Mouse (Mus musculus) heart, embryonic 16.5 days (tissue): ENCODE measurements around the gene Mylk3. TPM values are rescaled to one million over a fixed set of nuclear protein-coding genes. Genes with fewer than 3 reads are reported as not detected.

ENCODE experiments used
- ATAC-seq: fragments of 200-750 bp; cut with Nextera tagmentation; replicated peaks from 2 replicates; pipeline ENCODE4 v1.8.0; 2017; ENCODE audit warnings: moderate number of reproducible peaks; ENCODE audit not compliant: insufficient read depth, low FRiP score; ENCODE audit errors: extremely low read depth
- H3K27ac ChIP-seq: fragments of 300-500 bp; sonication (generic); 2 replicates; pipeline ENCODE4 v1.5.1; 2014; ENCODE audit warnings: mild to moderate bottlenecking, low read length, control low read depth, moderate library complexity
- H3K27me3 ChIP-seq: fragments of 300-500 bp; sonication (generic); 2 replicates; pipeline ENCODE4 v1.6.1; 2014; ENCODE audit warnings: low read length, mixed read lengths; ENCODE audit not compliant: control insufficient read depth, insufficient read depth
- H3K36me3 ChIP-seq: fragments of 300-500 bp; sonication (generic); 2 replicates; pipeline ENCODE4 v1.6.1; 2014; ENCODE audit not compliant: control insufficient read depth, insufficient read depth
- H3K4me1 ChIP-seq: fragments of 300-500 bp; sonication (generic); 2 replicates; pipeline ENCODE4 v1.6.1; 2014; ENCODE audit warnings: low read length, mixed read lengths; ENCODE audit not compliant: control insufficient read depth, insufficient read depth
- H3K4me2 ChIP-seq: fragments of 300-500 bp; sonication (generic); 2 replicates; pipeline ENCODE4 v1.6.1; 2014; ENCODE audit warnings: low read depth, mild to moderate bottlenecking, control low read depth, low read length
- H3K4me3 ChIP-seq: fragments of 300-500 bp; sonication (generic); 2 replicates; pipeline ENCODE4 v1.5.1; 2014; ENCODE audit warnings: mild to moderate bottlenecking, control low read depth, low read length
- H3K9ac ChIP-seq: fragments of 300-500 bp; sonication (generic); 2 replicates; pipeline ENCODE4 v1.6.1; 2014; ENCODE audit warnings: low read length, control low read depth
- H3K9me3 ChIP-seq: fragments of 300-500 bp; sonication (generic); replicated peaks from 2 replicates; pipeline ENCODE4 v1.6.1; 2016; ENCODE audit warnings: low read length; ENCODE audit not compliant: control insufficient read depth
- WGBS: fragments of 180-500 bp; shearing (Covaris S2); extraction: QIAGEN DNeasy Blood & Tissue Kit; methylation state at CpG from one replicate; pipeline ENCODE4 v1.1.7; 2014; 5-methylcytosine and 5-hydroxymethylcytosine counted together
- polyA plus RNA-seq: library from polyadenylated mRNA; unstranded; fragments of >200 nt; fragmentation: Nextera tagmentation; extraction: Ambion mirVana; gene quantifications from 2 replicates; pipeline ENCODE4 v1.2.1, GENCODE M21; 2015

Mylk3 gene
- polyA plus RNA-seq, 1 experiment from 2014 or later = 278 TPM

GRCm38 (mm10) chr8:85374286-85374685, 11.9 kb downstream of the Mylk3 start:
- H3K4me1 ChIP-seq = peaks cover 43% of the 10 kb centered on the region
- H3K27me3 ChIP-seq = no peaks in the 10 kb centered on the region
- no peaks in the 10 kb centered on the region for H3K9me3 ChIP-seq
- no peak overlapping the region for H3K27ac ChIP-seq
- H3K36me3 ChIP-seq = no peaks in the 10 kb centered on the region
- WGBS = 26% methylated on average over 4 of the region's 4 CpGs
- ATAC-seq = no peak; the same call in 1 of the 2 replicates
- H3K4me3 ChIP-seq = no peak overlapping the region
- no peak overlapping the region for H3K9ac ChIP-seq
- peak overlapping the region; percentile 24; the same call in 1 of the 2 replicates for H3K4me2 ChIP-seq

- H3K27me3 ChIP-seq = no peaks in the 10 kb centered on the region
- H3K27ac ChIP-seq = peak overlapping the region; percentile 67
- ATAC-seq = no peak
- H3K4me1 ChIP-seq = peaks cover 38% of the 10 kb centered on the region
- H3K4me2 ChIP-seq = peak overlapping the region; percentile 24
- WGBS = 28% methylated on average over 5 of the region's 5 CpGs
- peak overlapping the region; percentile 21; the same call in 1 of the 2 replicates for H3K9ac ChIP-seq
- no peak overlapping the region for H3K4me3 ChIP-seq
- H3K9me3 ChIP-seq = no peaks in the 10 kb centered on the region
- no peaks in the 10 kb centered on the region for H3K36me3 ChIP-seq
Observed at GRCm38 (mm10) chr8:85373435-85374039, 12.6 kb downstream of the Mylk3 start.

GRCm38 (mm10) chr8:85372465-85372839, 13.7 kb downstream of the Mylk3 start:
- Histone ChIP-seq H3K27me3 (no peaks in the 10 kb centered on the region), H3K27ac (no peak overlapping the region), H3K36me3 (no peaks in the 10 kb centered on the region), H3K4me1 (peaks cover 33% of the 10 kb centered on the region), H3K4me3 (no peak overlapping the region), H3K9me3 (no peaks in the 10 kb centered on the region), H3K9ac (no peak overlapping the region), H3K4me2 (no peak overlapping the region)
- no peak for ATAC-seq
- WGBS = 90% methylated on average over 1 of the region's 1 CpGs

- no peak overlapping the region for H3K9ac ChIP-seq
- peaks cover 36% of the 10 kb centered on the region for H3K4me1 ChIP-seq
- H3K9me3 ChIP-seq = no peaks in the 10 kb centered on the region
- H3K27ac ChIP-seq = no peak overlapping the region
- WGBS = 73% methylated on average over 5 of the region's 5 CpGs
- no peak for ATAC-seq
- no peaks in the 10 kb centered on the region for H3K36me3 ChIP-seq
- no peaks in the 10 kb centered on the region for H3K27me3 ChIP-seq
- no peak overlapping the region for H3K4me2 ChIP-seq
- no peak overlapping the region for H3K4me3 ChIP-seq
Observed at GRCm38 (mm10) chr8:85371736-85372464, 14.2 kb downstream of the Mylk3 start.

- ATAC-seq = peak; percentile 93
- Histone ChIP-seq H3K27ac (peak overlapping the region; percentile 98), H3K36me3 (no peaks in the 10 kb centered on the region), H3K4me3 (peak overlapping the region; percentile 70), H3K4me2 (peak overlapping the region; percentile 52), H3K4me1 (peaks cover 31% of the 10 kb centered on the region), H3K9me3 (no peaks in the 10 kb centered on the region), H3K27me3 (no peaks in the 10 kb centered on the region), H3K9ac (peak overlapping the region; percentile 86)
- 24% methylated on average over 6 of the region's 6 CpGs for WGBS
Observed at GRCm38 (mm10) chr8:85365176-85365575, 21.0 kb downstream of the Mylk3 start.

- Histone ChIP-seq H3K9ac (peak overlapping the region; percentile 86), H3K36me3 (no peaks in the 10 kb centered on the region), H3K4me1 (peaks cover 31% of the 10 kb centered on the region), H3K4me2 (peak overlapping the region; percentile 52), H3K9me3 (no peaks in the 10 kb centered on the region), H3K27me3 (no peaks in the 10 kb centered on the region), H3K27ac (peak overlapping the region; percentile 98), H3K4me3 (peak overlapping the region; percentile 70)
- WGBS = 37% methylated on average over 11 of the region's 11 CpGs
- peak; percentile 34; the same call in 1 of the 2 replicates for ATAC-seq
Observed at GRCm38 (mm10) chr8:85364628-85365027, 21.5 kb downstream of the Mylk3 start.

GRCm38 (mm10) chr8:85363406-85363805, 22.7 kb downstream of the Mylk3 start:
- no peak for ATAC-seq
- peak overlapping the region; percentile 98 for H3K27ac ChIP-seq
- H3K9me3 ChIP-seq = no peaks in the 10 kb centered on the region
- WGBS = 35% methylated on average over 6 of the region's 6 CpGs
- H3K4me3 ChIP-seq = peak overlapping the region; percentile 70
- H3K36me3 ChIP-seq = peaks cover 6% of the 10 kb centered on the region
- H3K27me3 ChIP-seq = no peaks in the 10 kb centered on the region
- peak overlapping the region; percentile 86 for H3K9ac ChIP-seq
- H3K4me2 ChIP-seq = peak overlapping the region; percentile 72
- peaks cover 31% of the 10 kb centered on the region for H3K4me1 ChIP-seq

- Histone ChIP-seq H3K36me3 (peaks cover 11% of the 10 kb centered on the region), H3K27ac (peak overlapping the region; percentile 98), H3K9me3 (no peaks in the 10 kb centered on the region), H3K4me2 (peak overlapping the region; percentile 72), H3K27me3 (no peaks in the 10 kb centered on the region), H3K9ac (peak overlapping the region; percentile 86), H3K4me1 (peaks cover 24% of the 10 kb centered on the region), H3K4me3 (peak overlapping the region; percentile 70)
- ATAC-seq = no peak
- WGBS = 40% methylated on average over 4 of the region's 4 CpGs
Observed at GRCm38 (mm10) chr8:85362211-85362610, 23.9 kb downstream of the Mylk3 start.

GRCm38 (mm10) chr8:85353287-85353686, 32.9 kb downstream of the Mylk3 start:
- peaks cover 59% of the 10 kb centered on the region for H3K36me3 ChIP-seq
- no peak for ATAC-seq
- H3K4me3 ChIP-seq = no peak overlapping the region
- no peak overlapping the region for H3K4me2 ChIP-seq
- WGBS = 80% methylated on average over 4 of the region's 4 CpGs
- no peak overlapping the region for H3K9ac ChIP-seq
- no peaks in the 10 kb centered on the region for H3K4me1 ChIP-seq
- H3K9me3 ChIP-seq = no peaks in the 10 kb centered on the region
- H3K27me3 ChIP-seq = no peaks in the 10 kb centered on the region
- no peak overlapping the region for H3K27ac ChIP-seq
